Mouse (Mus musculus): ENCODE measurements around the gene Vps41.

DNA sequence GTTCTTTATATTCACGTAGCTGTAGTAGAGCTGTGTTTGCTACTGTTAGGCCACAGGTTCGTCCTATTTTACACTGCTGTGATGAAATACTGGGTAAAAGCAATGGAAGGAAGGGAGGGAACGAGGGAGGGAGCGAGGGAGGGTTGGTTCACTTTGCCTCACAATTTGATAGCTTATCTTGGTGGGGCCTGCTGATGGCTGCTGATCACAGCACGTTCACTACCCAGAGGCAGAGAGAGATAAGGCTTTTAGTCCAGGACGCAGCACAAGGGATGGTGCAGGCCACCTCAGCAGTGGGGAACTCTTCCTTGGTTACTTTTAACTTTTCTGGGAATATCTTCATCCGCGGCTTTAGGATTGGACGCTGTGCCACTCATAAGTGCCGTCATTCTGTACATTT lies 109.9 kb downstream of the Vps41 start:
- no peak for TF ChIP-seq CTCF (IDR thresholded peaks at IDR 0.05; ENCODE audit: borderline replicate concordance, control insufficient read depth, extremely low read depth, insufficient read depth, low read length, poor library complexity)
- TF ChIP-seq POLR2A (IDR thresholded peaks at IDR 0.05; ENCODE audit: control insufficient read depth, extremely low read depth, insufficient read depth, low read length, poor library complexity), result no peak

Data from thymus, adult 2 months (tissue).